ENCODE assay signal across 9 mouse cellular contexts in the genomic region with DNA sequence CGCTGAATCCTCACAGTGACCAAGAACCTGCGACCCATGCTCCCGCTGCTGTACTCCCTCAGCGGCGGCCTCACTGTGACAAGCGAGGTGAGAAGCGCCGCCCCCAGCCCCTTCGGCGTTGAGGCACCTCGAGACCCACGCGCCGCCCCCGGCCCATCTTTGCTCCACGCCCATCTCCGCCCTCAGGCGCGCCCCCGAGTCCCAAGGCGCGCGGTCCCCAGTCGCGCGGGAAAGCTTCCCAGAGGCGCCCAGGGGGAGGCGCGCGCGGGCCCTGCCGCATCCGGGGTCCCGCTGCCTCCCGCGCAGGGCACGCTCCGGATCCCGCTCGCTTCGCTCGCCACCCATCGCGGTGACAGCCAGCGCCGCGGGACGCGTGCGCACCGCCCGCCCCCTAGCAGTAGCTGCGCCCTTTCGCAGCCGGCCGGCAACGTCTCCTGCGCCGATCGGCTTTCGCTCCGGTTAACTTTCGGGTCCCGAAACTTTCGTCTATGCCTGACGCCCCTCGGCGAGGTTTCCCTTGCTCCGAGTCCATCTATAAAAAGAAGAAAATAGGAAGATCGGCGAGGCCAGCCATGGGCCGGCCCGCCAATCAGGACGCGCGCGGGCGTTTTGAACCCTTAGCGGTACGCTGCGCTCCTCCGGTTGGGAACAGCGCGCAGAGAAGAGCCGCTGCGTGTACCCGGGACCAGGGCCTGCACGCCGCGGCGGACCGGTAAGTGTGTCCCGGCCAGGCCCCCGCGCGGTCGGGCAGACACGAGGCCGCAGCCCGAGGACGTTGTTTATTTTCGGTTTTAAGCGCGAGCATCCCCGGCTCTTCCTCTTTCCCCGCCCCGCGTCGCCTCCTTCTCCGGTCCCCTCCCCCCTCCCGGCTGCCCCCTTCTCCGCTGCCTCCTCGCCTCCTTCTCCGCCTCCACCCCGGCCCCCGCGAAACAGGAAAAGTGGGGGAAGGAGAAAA. TPM values are rescaled to one million over a fixed set of nuclear protein-coding genes. Genes with fewer than 3 reads are reported as not detected.
DNase-seq lines count a peak whose midpoint lies in the region; ATAC-seq and TF ChIP-seq lines count a peak whose summit lies in the region.
"Had no signal": no experiment of that assay in that cellular context is flagged by ENCODE, and none has a peak within 500 bp of the region (broad histone marks: within the 10 kb centered on the region; RNA-seq: fewer than 3 reads in every experiment).

Gene Cdkn2a (minus strand): TSS at position 168 of the 955 bp plus-strand sequence.

- peak within 1 kb of the TSS; percentile 39 for H3K9ac ChIP-seq in intestine, embryonic 14.5 days (ENCODE audit: low read length)

- TF ChIP-seq POLR2A in cortical plate, adult 2 months (IDR thresholded peaks at IDR 0.05; ENCODE audit: extremely low read depth, insufficient read depth, low read length) = no peak

- peak; percentile 65 for ATAC-seq in granulocyte monocyte progenitor cell, adult 5-6 weeks (replicated peaks; ENCODE audit: poor library complexity, severe bottlenecking)
- ATAC-seq in intestine, embryonic 14.5 days (replicated peaks; ENCODE audit: low FRiP score, low TSS enrichment, low read depth) = peak; percentile 80
- ATAC-seq in megakaryocyte progenitor cell, adult 5-6 weeks (replicated peaks; ENCODE audit: poor library complexity) = peak; percentile 78

- H3K4me2 ChIP-seq in intestine, embryonic 14.5 days (ENCODE audit: low read length) = peak within 1 kb of the TSS; percentile 98

- WGBS in intestine, embryonic 14.5 days = under 1% methylated on average over 114 of the region's 117 CpGs

- no peak within 1 kb of the TSS for H3K27ac ChIP-seq in cortical plate, adult 2 months (ENCODE audit: insufficient read depth, low read length)
- H3K27ac ChIP-seq in intestine, embryonic 14.5 days (ENCODE audit: low read depth) = no peak within 1 kb of the TSS

- peak; percentile 5 to 40 for DNase-seq in cerebellum, adult 18-20 months
- no peak for DNase-seq in cerebellum, adult 8-10 months
- peak; percentile 80 for DNase-seq in intestine, embryonic 14.5 days (ENCODE audit: low spot score)
- peak; percentile 60 for DNase-seq in left cerebral cortex, postnatal 4 days
- DNase-seq in right cerebral cortex, postnatal 36 days (ENCODE audit: low spot score in 2 of 2) = peak; percentile 7 to 29

- H3K36me3 ChIP-seq in intestine, embryonic 14.5 days (ENCODE audit: control insufficient read depth, insufficient read depth, low read length) = no peaks in the 10 kb centered on the region

- H3K9me3 ChIP-seq in intestine, embryonic 14.5 days (ENCODE audit: control insufficient read depth, low read length) = no peaks in the 10 kb centered on the region

- peaks cover 96% of the 10 kb centered on the region for H3K27me3 ChIP-seq in intestine, embryonic 14.5 days (replicated peaks; ENCODE audit: control insufficient read depth, insufficient read depth, low read length)

- no peaks in the 10 kb centered on the region for H3K4me1 ChIP-seq in cortical plate, adult 2 months (ENCODE audit: control insufficient read depth, insufficient read depth, low read length)
- 0 out of 2 replicates have a peak, but pooled peaks cover 2% of the 10 kb centered on the region for H3K4me1 ChIP-seq in intestine, embryonic 14.5 days (replicated peaks; ENCODE audit: control insufficient read depth, insufficient read depth, low read length)

- H3K4me3 ChIP-seq in cortical plate, adult 2 months (ENCODE audit: insufficient read depth, low read length) = peak within 1 kb of the TSS; percentile 41
- peak within 1 kb of the TSS; percentile 59 for H3K4me3 ChIP-seq in intestine, embryonic 14.5 days (ENCODE audit: low read depth, low read length)

- intact Hi-C loops in left cerebral cortex, postnatal 4 days (cut with DNase I) = no loop called here

- TF ChIP-seq CTCF in cortical plate, adult 2 months (IDR thresholded peaks at IDR 0.05; ENCODE audit: extremely low read depth, insufficient read depth, low read length) = no peak

RNA-seq across cellular contexts. Expression of gene Cdkn2a, which starts in this region (rescaled TPM):
- 0.17 and 0.40 TPM in 2 replicates for polyA plus RNA-seq in cortical plate, adult 2 months (2012; rRNA removed)
- total RNA-seq in granulocyte monocyte progenitor cell, adult 5-6 weeks (2014; fragmentation: Nextera tagmentation) = not detected in 2 replicates
- not detected in 2 replicates for total RNA-seq in granulocyte monocyte progenitor cell, adult 5-6 weeks (2017)
- not detected in 2 replicates for polyA plus RNA-seq in intestine, embryonic 14.5 days (2014; fragmentation: Nextera tagmentation; extraction: Ambion mirVana)
- total RNA-seq in left cerebral cortex, postnatal 4 days (2021) = under 1 TPM; 0.44 to 0.54 TPM
- not detected in 2 replicates for total RNA-seq in megakaryocyte progenitor cell, adult 5-6 weeks (2015)
- total RNA-seq in megakaryocyte progenitor cell, adult 5-6 weeks (2017) = 0.78 TPM in 1 of 2 replicates, not detected in the other
- polyA plus RNA-seq: C2C12 had no signal

Comparison
In these comparisons a context has a peak if more than half of its experiments do, and no peak if none do; other contexts are left out.
1. Peak in ATAC-seq in granulocyte monocyte progenitor cell, adult 5-6 weeks; RNA of the gene not detected or under 1 TPM.
2. Peak in DNase-seq, ATAC-seq, H3K4me3 ChIP-seq, H3K9ac ChIP-seq and H3K4me2 ChIP-seq in intestine, embryonic 14.5 days; RNA of the gene not detected or under 1 TPM.
3. Peak in DNase-seq in left cerebral cortex, postnatal 4 days; RNA of the gene not detected or under 1 TPM.
4. Peak in ATAC-seq in megakaryocyte progenitor cell, adult 5-6 weeks; RNA of the gene not detected or under 1 TPM.